Mouse (Mus musculus): ENCODE results near the gene Kmt5a. TPM values are rescaled to one million over a fixed set of nuclear protein-coding genes. Genes with fewer than 3 reads are reported as not detected.

Gene Kmt5a
- polyA plus RNA-seq, 1 experiment: 81.1 TPM

GRCm38 (mm10) chr5:124445621-124446293 is 6.0 kb downstream of the Kmt5a start:
- Histone ChIP-seq H3K36me3 (ENCODE audit: control insufficient read depth, insufficient read depth, low read length) (no peaks in the 10 kb centered on the region), H3K4me1 (ENCODE audit: control insufficient read depth, insufficient read depth, low read length) (peaks cover 25% of the 10 kb centered on the region; the same call in 1 of the 2 replicates), H3K4me3 (ENCODE audit: insufficient read depth, low read depth, low read length) (peak overlapping the region; percentile 75), H3K27me3 (replicated peaks; ENCODE audit: control insufficient read depth, insufficient read depth, low read length) (no peaks in the 10 kb centered on the region), H3K27ac (ENCODE audit: insufficient read depth, low read depth, low read length) (peak overlapping the region; percentile 37)
- DNase-seq: peak; percentile 58
- no peak for TF ChIP-seq POLR2A (IDR thresholded peaks at IDR 0.05; ENCODE audit: low read depth, low read length)
- no peak for TF ChIP-seq CTCF (conservative IDR thresholded peaks at IDR 0.05; ENCODE audit: insufficient read depth, insufficient read length, low read depth, low read length)
- 3% methylated on average over 72 of the region's 77 CpGs for WGBS

GRCm38 (mm10) chr5:124446301-124446881 is 6.7 kb downstream of the Kmt5a start:
- no peaks in the 10 kb centered on the region for H3K36me3 ChIP-seq (ENCODE audit: control insufficient read depth, insufficient read depth, low read length)
- peak; percentile 78 for DNase-seq
- peaks cover 25% of the 10 kb centered on the region; the same call in 1 of the 2 replicates for H3K4me1 ChIP-seq (ENCODE audit: control insufficient read depth, insufficient read depth, low read length)
- peak overlapping the region; percentile 75 for H3K4me3 ChIP-seq (ENCODE audit: insufficient read depth, low read depth, low read length)
- H3K27me3 ChIP-seq (replicated peaks; ENCODE audit: control insufficient read depth, insufficient read depth, low read length): no peaks in the 10 kb centered on the region
- H3K27ac ChIP-seq (ENCODE audit: insufficient read depth, low read depth, low read length): peak overlapping the region; percentile 51
- 4% methylated on average over 15 of the region's 15 CpGs for WGBS
- TF ChIP-seq CTCF (conservative IDR thresholded peaks at IDR 0.05; ENCODE audit: insufficient read depth, insufficient read length, low read depth, low read length): no peak
- no peak for TF ChIP-seq POLR2A (IDR thresholded peaks at IDR 0.05; ENCODE audit: low read depth, low read length)

GRCm38 (mm10) chr5:124449494-124449893 is 9.8 kb downstream of the Kmt5a start:
- H3K36me3 ChIP-seq (ENCODE audit: control insufficient read depth, insufficient read depth, low read length): no peaks in the 10 kb centered on the region; the same call in 1 of the 2 replicates
- WGBS: 45% methylated on average over 6 of the region's 6 CpGs
- DNase-seq: no peak
- TF ChIP-seq POLR2A (IDR thresholded peaks at IDR 0.05; ENCODE audit: low read depth, low read length) (no peak), CTCF (conservative IDR thresholded peaks at IDR 0.05; ENCODE audit: insufficient read depth, insufficient read length, low read depth, low read length) (no peak)
- H3K27ac ChIP-seq (ENCODE audit: insufficient read depth, low read depth, low read length): peak overlapping the region; percentile 27; the same call in 1 of the 2 replicates
- peaks cover 34% of the 10 kb centered on the region for H3K4me1 ChIP-seq (ENCODE audit: control insufficient read depth, insufficient read depth, low read length)
- no peaks in the 10 kb centered on the region for H3K27me3 ChIP-seq (replicated peaks; ENCODE audit: control insufficient read depth, insufficient read depth, low read length)
- no peak overlapping the region for H3K4me3 ChIP-seq (ENCODE audit: insufficient read depth, low read depth, low read length)

GRCm38 (mm10) chr5:124450051-124450450 is 10.3 kb downstream of the Kmt5a start:
- Histone ChIP-seq H3K4me3 (ENCODE audit: insufficient read depth, low read depth, low read length) (peak overlapping the region; percentile 16; the same call in 1 of the 2 replicates), H3K4me1 (ENCODE audit: control insufficient read depth, insufficient read depth, low read length) (peaks cover 29% of the 10 kb centered on the region), H3K36me3 (ENCODE audit: control insufficient read depth, insufficient read depth, low read length) (no peaks in the 10 kb centered on the region; the same call in 1 of the 2 replicates), H3K27me3 (replicated peaks; ENCODE audit: control insufficient read depth, insufficient read depth, low read length) (no peaks in the 10 kb centered on the region), H3K27ac (ENCODE audit: insufficient read depth, low read depth, low read length) (peak overlapping the region; percentile 79)
- WGBS: 59% methylated on average over 7 of the region's 7 CpGs
- TF ChIP-seq POLR2A (IDR thresholded peaks at IDR 0.05; ENCODE audit: low read depth, low read length) (no peak), CTCF (conservative IDR thresholded peaks at IDR 0.05; ENCODE audit: insufficient read depth, insufficient read length, low read depth, low read length) (no peak)
- peak; percentile 47 for DNase-seq

- no peaks in the 10 kb centered on the region; the same call in 1 of the 2 replicates for H3K36me3 ChIP-seq (ENCODE audit: control insufficient read depth, insufficient read depth, low read length)
- peak; percentile 56 for DNase-seq
- 55% methylated on average over 16 of the region's 16 CpGs for whole genome bisulfite sequencing
- H3K4me1 ChIP-seq (ENCODE audit: control insufficient read depth, insufficient read depth, low read length): peaks cover 29% of the 10 kb centered on the region
- no peaks in the 10 kb centered on the region for H3K27me3 ChIP-seq (replicated peaks; ENCODE audit: control insufficient read depth, insufficient read depth, low read length)
- H3K4me3 ChIP-seq (ENCODE audit: insufficient read depth, low read depth, low read length): peak overlapping the region; percentile 11
- TF ChIP-seq CTCF (conservative IDR thresholded peaks at IDR 0.05; ENCODE audit: insufficient read depth, insufficient read length, low read depth, low read length): no peak
- no peak for TF ChIP-seq POLR2A (IDR thresholded peaks at IDR 0.05; ENCODE audit: low read depth, low read length)
- peak overlapping the region; percentile 83; the same call in 1 of the 2 replicates for H3K27ac ChIP-seq (ENCODE audit: insufficient read depth, low read depth, low read length)
These were observed 11.1 kb downstream of the Kmt5a start for GRCm38 (mm10) chr5:124450641-124451340.

- TF ChIP-seq CTCF (conservative IDR thresholded peaks at IDR 0.05; ENCODE audit: insufficient read depth, insufficient read length, low read depth, low read length) (no peak), POLR2A (IDR thresholded peaks at IDR 0.05; ENCODE audit: low read depth, low read length) (no peak)
- peak; percentile 85 for DNase-seq
- no peaks in the 10 kb centered on the region for H3K27me3 ChIP-seq (replicated peaks; ENCODE audit: control insufficient read depth, insufficient read depth, low read length)
- peaks cover 23% of the 10 kb centered on the region for H3K4me1 ChIP-seq (ENCODE audit: control insufficient read depth, insufficient read depth, low read length)
- H3K27ac ChIP-seq (ENCODE audit: insufficient read depth, low read depth, low read length): peak overlapping the region; percentile 41
- no peaks in the 10 kb centered on the region; the same call in none of the 2 replicates for H3K36me3 ChIP-seq (ENCODE audit: control insufficient read depth, insufficient read depth, low read length)
- WGBS: 58% methylated on average over 15 of the region's 15 CpGs
- H3K4me3 ChIP-seq (ENCODE audit: insufficient read depth, low read depth, low read length): peak overlapping the region; percentile 2; the same call in 1 of the 2 replicates
These were observed 12.9 kb downstream of the Kmt5a start for GRCm38 (mm10) chr5:124452494-124453228.

Data from kidney, adult 2 months (tissue).